Mouse (Mus musculus) thymus, adult 2 months (tissue): ENCODE results near the gene Trpv3. TPM values are rescaled to one million over a fixed set of nuclear protein-coding genes. Genes with fewer than 3 reads are reported as not detected.

Source experiments
- DNase-seq: peaks from one replicate; pipeline ENCODE4 v3.0.0; 2021
- H3K27ac ChIP-seq: fragments of 200-500 bp; 2 replicates; pipeline ENCODE4 v1.5.1; 2012; ENCODE audit warnings: low read length, control low read depth; ENCODE audit not compliant: control insufficient read depth, insufficient read depth
- H3K27me3 ChIP-seq: fragments of 200-500 bp; 2 replicates; pipeline ENCODE4 v1.6.1; 2012; ENCODE audit warnings: mild to moderate bottlenecking, low read length, moderate library complexity, mixed read lengths; ENCODE audit not compliant: control insufficient read depth, insufficient read depth
- H3K36me3 ChIP-seq: fragments of 200-500 bp; 2 replicates; pipeline ENCODE4 v1.6.1; 2012; ENCODE audit warnings: mild to moderate bottlenecking, low read length, moderate library complexity; ENCODE audit not compliant: control insufficient read depth, insufficient read depth
- H3K4me1 ChIP-seq: fragments of 200-500 bp; replicated peaks from 2 replicates; pipeline ENCODE4 v1.6.1; 2012; ENCODE audit warnings: low read length; ENCODE audit not compliant: control insufficient read depth, insufficient read depth
- H3K4me3 ChIP-seq: fragments of 200-500 bp; 2 replicates; pipeline ENCODE4 v1.5.1; 2012; ENCODE audit warnings: mild to moderate bottlenecking, low read length, control low read depth, moderate library complexity; ENCODE audit not compliant: control insufficient read depth, insufficient read depth
- CTCF ChIP-seq: fragments of 200-500 bp; IDR thresholded peaks from 2 replicates; pipeline ENCODE4 v1.5.1; 2012; ENCODE audit warnings: mild to moderate bottlenecking, control low read depth, low read length, moderate library complexity, borderline replicate concordance; ENCODE audit not compliant: control insufficient read depth, poor library complexity, insufficient read depth; ENCODE audit errors: extremely low read depth
- POLR2A ChIP-seq: fragments of 200-500 bp; IDR thresholded peaks from 2 replicates; pipeline ENCODE4 v1.6.1; 2012; ENCODE audit warnings: mild to moderate bottlenecking, low read length, control low read depth, moderate library complexity; ENCODE audit not compliant: control insufficient read depth, poor library complexity, insufficient read depth; ENCODE audit errors: extremely low read depth
- WGBS: fragments of 180-500 bp; shearing (Covaris S2); methylation state at CpG from one replicate; pipeline ENCODE4 v1.1.7; 2018; 5-methylcytosine and 5-hydroxymethylcytosine counted together
- polyA plus RNA-seq: library from polyadenylated mRNA; depleted of rRNA; stranded (reverse); fragments of >200 nt; gene quantifications from 2 replicates; pipeline ENCODE4 v1.2.3, GENCODE M21; 2012

Gene Trpv3
- polyA plus RNA-seq, 1 experiment: 0.19 TPM

- no peak for TF ChIP-seq CTCF
- no peak for TF ChIP-seq POLR2A
- no peaks in the 10 kb centered on the region for H3K27me3 ChIP-seq
- no peak overlapping the region for H3K27ac ChIP-seq
- WGBS: 83% methylated on average over 4 of the region's 4 CpGs
- H3K4me3 ChIP-seq: no peak overlapping the region
- DNase-seq: no peak
- no peaks in the 10 kb centered on the region for H3K36me3 ChIP-seq
- no peaks in the 10 kb centered on the region for H3K4me1 ChIP-seq
Measured at GRCm38 (mm10) chr11:73257362-73257945, 9.7 kb upstream of the Trpv3 start.

GRCm38 (mm10) chr11:73258664-73259063, 8.5 kb upstream of the Trpv3 start:
- no peaks in the 10 kb centered on the region for H3K27me3 ChIP-seq
- DNase-seq: no peak
- H3K4me3 ChIP-seq: no peak overlapping the region
- no peaks in the 10 kb centered on the region for H3K36me3 ChIP-seq
- no peaks in the 10 kb centered on the region for H3K4me1 ChIP-seq
- H3K27ac ChIP-seq: no peak overlapping the region
- TF ChIP-seq CTCF: no peak
- no peak for TF ChIP-seq POLR2A

GRCm38 (mm10) chr11:73260457-73260856, 6.7 kb upstream of the Trpv3 start:
- H3K36me3 ChIP-seq: no peaks in the 10 kb centered on the region
- TF ChIP-seq CTCF (no peak), POLR2A (no peak)
- H3K27ac ChIP-seq: no peak overlapping the region
- H3K4me1 ChIP-seq: no peaks in the 10 kb centered on the region
- no peak for DNase-seq
- 86% methylated on average over 3 of the region's 3 CpGs for WGBS
- no peaks in the 10 kb centered on the region for H3K27me3 ChIP-seq
- no peak overlapping the region for H3K4me3 ChIP-seq

GRCm38 (mm10) chr11:73261385-73261784, 5.8 kb upstream of the Trpv3 start:
- H3K4me3 ChIP-seq: no peak overlapping the region
- no peaks in the 10 kb centered on the region for H3K36me3 ChIP-seq
- no peak overlapping the region for H3K27ac ChIP-seq
- WGBS: 100% methylated on average over 1 of the region's 1 CpGs
- TF ChIP-seq CTCF: no peak
- no peak for TF ChIP-seq POLR2A
- no peaks in the 10 kb centered on the region for H3K27me3 ChIP-seq
- no peaks in the 10 kb centered on the region for H3K4me1 ChIP-seq
- DNase-seq: no peak

GRCm38 (mm10) chr11:73274821-73275220, 7.6 kb downstream of the Trpv3 start:
- DNase-seq: no peak
- 75% methylated on average over 2 of the region's 2 CpGs for WGBS
- no peak for TF ChIP-seq POLR2A
- TF ChIP-seq CTCF: no peak

GRCm38 (mm10) chr11:73280710-73281109, 13.5 kb downstream of the Trpv3 start:
- Histone ChIP-seq H3K27ac (no peak overlapping the region), H3K27me3 (no peaks in the 10 kb centered on the region), H3K36me3 (no peaks in the 10 kb centered on the region), H3K4me1 (no peaks in the 10 kb centered on the region), H3K4me3 (no peak overlapping the region)
- WGBS: 19% methylated on average over 5 of the region's 5 CpGs
- DNase-seq: no peak
- TF ChIP-seq POLR2A (no peak), CTCF (no peak)

More at GRCm38 (mm10) chr11:73274821-73275220, 7.6 kb downstream of the Trpv3 start:
- Histone ChIP-seq H3K36me3 (no peaks in the 10 kb centered on the region), H3K27ac (no peak overlapping the region), H3K4me3 (no peak overlapping the region), H3K4me1 (no peaks in the 10 kb centered on the region), H3K27me3 (no peaks in the 10 kb centered on the region)

- no peak for TF ChIP-seq POLR2A
- no peak for TF ChIP-seq CTCF
- Histone ChIP-seq H3K27ac (no peak overlapping the region), H3K36me3 (no peaks in the 10 kb centered on the region), H3K4me3 (no peak overlapping the region), H3K4me1 (no peaks in the 10 kb centered on the region), H3K27me3 (no peaks in the 10 kb centered on the region)
- whole genome bisulfite sequencing: 4% methylated on average over 16 of the region's 16 CpGs
- peak; percentile 19 for DNase-seq
Measured at GRCm38 (mm10) chr11:73281528-73282027, 14.4 kb downstream of the Trpv3 start.
